Mouse (Mus musculus): ENCODE data around the gene Gm42791. TPM values are rescaled to one million over a fixed set of nuclear protein-coding genes. Genes with fewer than 3 reads are reported as not detected.

The Gm42791 gene
- polyA plus RNA-seq, 1 experiment, result not detected

GRCm38 (mm10) chr5:148984961-148985360, 10.0 kb downstream of the Gm42791 start:
- Histone ChIP-seq H3K4me1 (ENCODE audit: control insufficient read depth, insufficient read depth, low read length) (no peaks in the 10 kb centered on the region), H3K4me3 (replicated peaks; ENCODE audit: extremely low read depth, low read depth, low read length) (no peak overlapping the region)
- DNase-seq, result no peak
- WGBS, result 71% methylated on average over 13 of the region's 13 CpGs
- TF ChIP-seq CTCF (IDR thresholded peaks at IDR 0.05; ENCODE audit: insufficient read depth, low read length), result no peak
- no peak for TF ChIP-seq POLR2A (IDR thresholded peaks at IDR 0.05; ENCODE audit: borderline replicate concordance, extremely low read depth, low read depth, low read length)

GRCm38 (mm10) chr5:148983696-148984095, 11.3 kb downstream of the Gm42791 start:
- TF ChIP-seq CTCF (IDR thresholded peaks at IDR 0.05; ENCODE audit: insufficient read depth, low read length) (no peak), POLR2A (IDR thresholded peaks at IDR 0.05; ENCODE audit: borderline replicate concordance, extremely low read depth, low read depth, low read length) (no peak)
- no peak overlapping the region for H3K4me3 ChIP-seq (replicated peaks; ENCODE audit: extremely low read depth, low read depth, low read length)
- no peak for DNase-seq
- WGBS, result 100% methylated on average over 1 of the region's 1 CpGs
- no peaks in the 10 kb centered on the region; the same call in 1 of the 2 replicates for H3K4me1 ChIP-seq (ENCODE audit: control insufficient read depth, insufficient read depth, low read length)

- H3K4me1 ChIP-seq (ENCODE audit: control insufficient read depth, insufficient read depth, low read length), result peaks cover 4% of the 10 kb centered on the region
- WGBS, result 82% methylated on average over 12 of the region's 12 CpGs
- no peak overlapping the region for H3K4me3 ChIP-seq (replicated peaks; ENCODE audit: extremely low read depth, low read depth, low read length)
- TF ChIP-seq CTCF (IDR thresholded peaks at IDR 0.05; ENCODE audit: insufficient read depth, low read length) (0 out of 2 replicates have a peak, but pooled peaks have one; percentile 1), POLR2A (IDR thresholded peaks at IDR 0.05; ENCODE audit: borderline replicate concordance, extremely low read depth, low read depth, low read length) (no peak)
- no peak for DNase-seq
Observed at GRCm38 (mm10) chr5:148983108-148983664, 11.8 kb downstream of the Gm42791 start.

GRCm38 (mm10) chr5:148982396-148982795, 12.6 kb downstream of the Gm42791 start:
- TF ChIP-seq CTCF (IDR thresholded peaks at IDR 0.05; ENCODE audit: insufficient read depth, low read length) (no peak), POLR2A (IDR thresholded peaks at IDR 0.05; ENCODE audit: borderline replicate concordance, extremely low read depth, low read depth, low read length) (no peak)
- DNase-seq, result no peak
- Histone ChIP-seq H3K4me1 (ENCODE audit: control insufficient read depth, insufficient read depth, low read length) (peaks cover 12% of the 10 kb centered on the region), H3K4me3 (replicated peaks; ENCODE audit: extremely low read depth, low read depth, low read length) (no peak overlapping the region)
- WGBS, result 66% methylated on average over 7 of the region's 7 CpGs

GRCm38 (mm10) chr5:148980607-148981006, 14.3 kb downstream of the Gm42791 start:
- no peak for DNase-seq
- TF ChIP-seq POLR2A (IDR thresholded peaks at IDR 0.05; ENCODE audit: borderline replicate concordance, extremely low read depth, low read depth, low read length), result no peak
- no peak for TF ChIP-seq CTCF (IDR thresholded peaks at IDR 0.05; ENCODE audit: insufficient read depth, low read length)
- H3K4me1 ChIP-seq (ENCODE audit: control insufficient read depth, insufficient read depth, low read length), result peaks cover 13% of the 10 kb centered on the region

GRCm38 (mm10) chr5:148978458-148979165, 16.3 kb downstream of the Gm42791 start:
- Histone ChIP-seq H3K4me1 (ENCODE audit: control insufficient read depth, insufficient read depth, low read length) (peaks cover 13% of the 10 kb centered on the region), H3K4me3 (replicated peaks; ENCODE audit: extremely low read depth, low read depth, low read length) (no peak overlapping the region)
- WGBS, result 52% methylated on average over 18 of the region's 18 CpGs
- no peak for DNase-seq
- no peak for TF ChIP-seq POLR2A (IDR thresholded peaks at IDR 0.05; ENCODE audit: borderline replicate concordance, extremely low read depth, low read depth, low read length)
- TF ChIP-seq CTCF (IDR thresholded peaks at IDR 0.05; ENCODE audit: insufficient read depth, low read length), result no peak

More at GRCm38 (mm10) chr5:148980607-148981006, 14.3 kb downstream of the Gm42791 start:
- no peak overlapping the region for H3K4me3 ChIP-seq (replicated peaks; ENCODE audit: extremely low read depth, low read depth, low read length)
- WGBS, result 61% methylated on average over 6 of the region's 6 CpGs

- Histone ChIP-seq H3K4me1 (ENCODE audit: control insufficient read depth, insufficient read depth, low read length) (peaks cover 13% of the 10 kb centered on the region), H3K4me3 (replicated peaks; ENCODE audit: extremely low read depth, low read depth, low read length) (no peak overlapping the region)
- TF ChIP-seq POLR2A (IDR thresholded peaks at IDR 0.05; ENCODE audit: borderline replicate concordance, extremely low read depth, low read depth, low read length) (no peak), CTCF (IDR thresholded peaks at IDR 0.05; ENCODE audit: insufficient read depth, low read length) (no peak)
- 16% methylated on average over 14 of the region's 14 CpGs for WGBS
- DNase-seq, result no peak
Observed at GRCm38 (mm10) chr5:148977698-148978457, 17.1 kb downstream of the Gm42791 start.

GRCm38 (mm10) chr5:148976876-148977275, 18.1 kb downstream of the Gm42791 start:
- TF ChIP-seq POLR2A (IDR thresholded peaks at IDR 0.05; ENCODE audit: borderline replicate concordance, extremely low read depth, low read depth, low read length) (no peak), CTCF (IDR thresholded peaks at IDR 0.05; ENCODE audit: insufficient read depth, low read length) (no peak)
- DNase-seq, result no peak
- no peak overlapping the region for H3K4me3 ChIP-seq (replicated peaks; ENCODE audit: extremely low read depth, low read depth, low read length)
- WGBS, result 77% methylated on average over 8 of the region's 8 CpGs
- H3K4me1 ChIP-seq (ENCODE audit: control insufficient read depth, insufficient read depth, low read length), result peaks cover 13% of the 10 kb centered on the region

- Histone ChIP-seq H3K4me1 (ENCODE audit: control insufficient read depth, insufficient read depth, low read length) (peaks cover 13% of the 10 kb centered on the region), H3K4me3 (replicated peaks; ENCODE audit: extremely low read depth, low read depth, low read length) (no peak overlapping the region)
- TF ChIP-seq CTCF (IDR thresholded peaks at IDR 0.05; ENCODE audit: insufficient read depth, low read length) (no peak), POLR2A (IDR thresholded peaks at IDR 0.05; ENCODE audit: borderline replicate concordance, extremely low read depth, low read depth, low read length) (no peak)
- DNase-seq, result no peak
- WGBS, result 91% methylated on average over 12 of the region's 12 CpGs
Observed at GRCm38 (mm10) chr5:148975035-148975434, 19.9 kb downstream of the Gm42791 start.

All from lung, adult 2 months (tissue).